Mouse (Mus musculus) forebrain, postnatal 0 days (tissue): Measurements from ENCODE around the gene Gm21988. TPM values are rescaled to one million over a fixed set of nuclear protein-coding genes. Genes with fewer than 3 reads are reported as not detected.

Source experiments
- ATAC-seq: fragments of 200-750 bp; cut with Nextera tagmentation; 2 replicates; pipeline ENCODE4 v1.8.0; 2017; ENCODE audit warnings: mild to moderate bottlenecking, moderate library complexity
- DNase-seq: peaks from one replicate; pipeline ENCODE4 v3.0.0-alpha.2; 2015
- H3K27ac ChIP-seq: fragments of 300-500 bp; sonication (generic); 2 replicates; pipeline ENCODE4 v1.5.1; 2014; ENCODE audit warnings: low read depth, mild to moderate bottlenecking, antibody characterized with exemption, low read length, moderate library complexity, mixed read lengths
- H3K27me3 ChIP-seq: fragments of 300-500 bp; sonication (generic); 2 replicates; pipeline ENCODE4 v1.6.1; 2014; ENCODE audit warnings: mild to moderate bottlenecking, low read length, mixed read lengths; ENCODE audit not compliant: insufficient read depth
- H3K36me3 ChIP-seq: fragments of 300-500 bp; sonication (generic); 2 replicates; pipeline ENCODE4 v1.6.1; 2014; ENCODE audit warnings: mild to moderate bottlenecking, moderate library complexity; ENCODE audit not compliant: insufficient read depth
- H3K4me1 ChIP-seq: fragments of 300-500 bp; sonication (generic); 2 replicates; pipeline ENCODE4 v1.6.1; 2014; ENCODE audit warnings: antibody characterized with exemption; ENCODE audit not compliant: insufficient read depth
- H3K4me2 ChIP-seq: fragments of 300-500 bp; sonication (generic); 2 replicates; pipeline ENCODE4 v1.6.1; 2014; ENCODE audit warnings: low read depth, mild to moderate bottlenecking, moderate library complexity
- H3K4me3 ChIP-seq: fragments of 300-500 bp; sonication (generic); 2 replicates; pipeline ENCODE4 v1.5.1; 2014; ENCODE audit warnings: low read depth, low read length, mixed read lengths
- H3K9ac ChIP-seq: fragments of 300-500 bp; sonication (generic); 2 replicates; pipeline ENCODE4 v1.6.1; 2014; ENCODE audit warnings: mild to moderate bottlenecking
- H3K9me3 ChIP-seq: fragments of 300-500 bp; sonication (generic); 2 replicates; pipeline ENCODE4 v1.6.1; 2016; ENCODE audit warnings: low read length
- CTCF ChIP-seq: sonication (generic); IDR thresholded peaks from 2 replicates; pipeline ENCODE4 v1.5.1; 2016; ENCODE audit warnings: antibody characterized with exemption, control low read depth, low read depth
- WGBS: fragments of 180-500 bp; shearing (Covaris S2); extraction: QIAGEN DNeasy Blood & Tissue Kit; methylation state at CpG from one replicate; pipeline ENCODE4 v1.1.7; 2014; 5-methylcytosine and 5-hydroxymethylcytosine counted together
- polyA plus RNA-seq: library from polyadenylated mRNA; unstranded; fragments of >200 nt; fragmentation: Nextera tagmentation; extraction: Ambion mirVana; gene quantifications from 2 replicates; pipeline ENCODE4 v1.2.1, GENCODE M21; 2015
- total RNA-seq: library from RNA; depleted of rRNA; stranded (reverse); fragments of >200 nt; gene quantifications from 2 replicates; pipeline ENCODE4 v1.2.3, GENCODE M21; 2014; rRNA removed

Gm21988 gene
- total RNA-seq (4.9 and 7.4 TPM in 2 replicates), polyA plus RNA-seq (16.6 and 19.4 TPM in 2 replicates)

GRCm38 (mm10) chr11:70239541-70240279 lies at the start of gene Gm21988, which contains the start of gene Rnasek:
Gm21988 (minus strand) TSS chr11:70239830.
Rnasek (minus strand) TSS chr11:70239842.
- Histone ChIP-seq H3K36me3 (peaks cover 12% of the 10 kb centered on the region), H3K9ac (peak within 1 kb of the TSS; percentile 92), H3K27me3 (no peaks in the 10 kb centered on the region), H3K27ac (peak within 1 kb of the TSS; percentile 96), H3K4me1 (peaks cover 22% of the 10 kb centered on the region; the same call in 1 of the 2 replicates), H3K4me2 (peak within 1 kb of the TSS; percentile 97), H3K4me3 (peak within 1 kb of the TSS; percentile 98), H3K9me3 (no peaks in the 10 kb centered on the region)
- ATAC-seq (peak; percentile 55), DNase-seq (peak; percentile 95)
- TF ChIP-seq CTCF: no peak
- under 1% methylated on average over 34 of the region's 35 CpGs for WGBS

GRCm38 (mm10) chr11:70289236-70289635 lies 49.6 kb upstream of the Gm21988 start:
- Histone ChIP-seq H3K36me3 (no peaks in the 10 kb centered on the region), H3K27ac (no peak overlapping the region), H3K4me3 (no peak overlapping the region), H3K9me3 (no peaks in the 10 kb centered on the region), H3K9ac (no peak overlapping the region), H3K4me1 (no peaks in the 10 kb centered on the region), H3K27me3 (no peaks in the 10 kb centered on the region), H3K4me2 (no peak overlapping the region)
- TF ChIP-seq CTCF: no peak
- WGBS: 25% methylated on average over 6 of the region's 6 CpGs
- ATAC-seq: no peak
- no peak for DNase-seq

- Histone ChIP-seq H3K9ac (no peak overlapping the region), H3K4me2 (no peak overlapping the region), H3K4me1 (no peaks in the 10 kb centered on the region), H3K4me3 (no peak overlapping the region), H3K9me3 (no peaks in the 10 kb centered on the region), H3K27ac (no peak overlapping the region), H3K27me3 (no peaks in the 10 kb centered on the region), H3K36me3 (no peaks in the 10 kb centered on the region)
- TF ChIP-seq CTCF: no peak
- 88% methylated on average over 10 of the region's 10 CpGs for WGBS
- no peak for DNase-seq
- ATAC-seq: no peak
Measured at GRCm38 (mm10) chr11:70288102-70288501, 48.5 kb upstream of the Gm21988 start.

- Histone ChIP-seq H3K36me3 (no peaks in the 10 kb centered on the region), H3K27me3 (no peaks in the 10 kb centered on the region), H3K27ac (no peak overlapping the region), H3K4me1 (no peaks in the 10 kb centered on the region), H3K9me3 (no peaks in the 10 kb centered on the region), H3K9ac (no peak overlapping the region), H3K4me2 (no peak overlapping the region), H3K4me3 (no peak overlapping the region)
- DNase-seq: no peak
- ATAC-seq: no peak
- 82% methylated on average over 5 of the region's 5 CpGs for WGBS
- TF ChIP-seq CTCF: no peak
Measured at GRCm38 (mm10) chr11:70285686-70286085, 46.1 kb upstream of the Gm21988 start.

GRCm38 (mm10) chr11:70284757-70285156 lies 45.1 kb upstream of the Gm21988 start:
- Histone ChIP-seq H3K9me3 (no peaks in the 10 kb centered on the region), H3K9ac (no peak overlapping the region), H3K4me1 (no peaks in the 10 kb centered on the region), H3K4me2 (no peak overlapping the region), H3K27me3 (no peaks in the 10 kb centered on the region), H3K36me3 (no peaks in the 10 kb centered on the region), H3K4me3 (no peak overlapping the region), H3K27ac (no peak overlapping the region)
- ATAC-seq: no peak
- TF ChIP-seq CTCF: no peak
- WGBS: 80% methylated on average over 3 of the region's 3 CpGs
- DNase-seq: no peak

- Histone ChIP-seq H3K9ac (no peak overlapping the region), H3K27me3 (no peaks in the 10 kb centered on the region), H3K36me3 (no peaks in the 10 kb centered on the region), H3K4me2 (no peak overlapping the region), H3K4me1 (no peaks in the 10 kb centered on the region), H3K4me3 (no peak overlapping the region), H3K27ac (no peak overlapping the region), H3K9me3 (no peaks in the 10 kb centered on the region)
- no peak for DNase-seq
- TF ChIP-seq CTCF: no peak
- 85% methylated on average over 4 of the region's 4 CpGs for WGBS
- ATAC-seq: no peak
Measured at GRCm38 (mm10) chr11:70283666-70284065, 44.0 kb upstream of the Gm21988 start.

GRCm38 (mm10) chr11:70280441-70280840 lies 40.8 kb upstream of the Gm21988 start:
- no peak for DNase-seq
- no peak for ATAC-seq
- Histone ChIP-seq H3K9me3 (no peaks in the 10 kb centered on the region), H3K27ac (no peak overlapping the region), H3K36me3 (no peaks in the 10 kb centered on the region), H3K27me3 (no peaks in the 10 kb centered on the region), H3K4me1 (no peaks in the 10 kb centered on the region), H3K4me2 (no peak overlapping the region), H3K9ac (no peak overlapping the region), H3K4me3 (no peak overlapping the region)
- TF ChIP-seq CTCF: no peak
- WGBS: 58% methylated on average over 3 of the region's 3 CpGs
